Mouse (Mus musculus) liver, embryonic 16.5 days (tissue): Measurements from ENCODE around the gene Ntrk2. TPM values are rescaled to one million over a fixed set of nuclear protein-coding genes. Genes with fewer than 3 reads are reported as not detected.

Source experiments
- ATAC-seq: fragments of 200-750 bp; cut with Nextera tagmentation; 2 replicates; pipeline ENCODE4 v1.8.0; 2017; ENCODE audit warnings: low read depth, mild to moderate bottlenecking, moderate number of reproducible peaks, moderate library complexity
- H3K27ac ChIP-seq: fragments of 300-500 bp; sonication (generic); 2 replicates; pipeline ENCODE4 v1.5.1; 2014; ENCODE audit warnings: mild to moderate bottlenecking, low read length
- H3K27me3 ChIP-seq: fragments of 300-500 bp; sonication (generic); 2 replicates; pipeline ENCODE4 v1.6.1; 2014; ENCODE audit warnings: low read depth, low read length, mixed read lengths; ENCODE audit not compliant: control insufficient read depth, insufficient read depth
- H3K36me3 ChIP-seq: fragments of 300-500 bp; sonication (generic); 2 replicates; pipeline ENCODE4 v1.6.1; 2014; ENCODE audit warnings: mild to moderate bottlenecking; ENCODE audit not compliant: control insufficient read depth, insufficient read depth
- H3K4me1 ChIP-seq: fragments of 300-500 bp; sonication (generic); 2 replicates; pipeline ENCODE4 v1.6.1; 2014; ENCODE audit warnings: low read depth, low read length, mixed read lengths; ENCODE audit not compliant: control insufficient read depth
- H3K4me2 ChIP-seq: fragments of 300-500 bp; sonication (generic); 2 replicates; pipeline ENCODE4 v1.6.1; 2014; ENCODE audit warnings: low read depth, low read length, mixed read lengths
- H3K4me3 ChIP-seq: fragments of 300-500 bp; sonication (generic); 2 replicates; pipeline ENCODE4 v1.5.1; 2014; ENCODE audit warnings: low read depth, mild to moderate bottlenecking, low read length
- H3K9ac ChIP-seq: fragments of 300-500 bp; sonication (generic); 2 replicates; pipeline ENCODE4 v1.6.1; 2014; ENCODE audit warnings: low read depth, low read length
- H3K9me3 ChIP-seq: fragments of 300-500 bp; sonication (generic); replicated peaks from 2 replicates; pipeline ENCODE4 v1.6.1; 2016; ENCODE audit warnings: low read length; ENCODE audit not compliant: control insufficient read depth
- WGBS: fragments of 180-500 bp; shearing (Covaris S2); extraction: QIAGEN DNeasy Blood & Tissue Kit; methylation state at CpG from one replicate; pipeline ENCODE4 v1.1.7; 2014; ENCODE audit not compliant: insufficient replicate concordance; 5-methylcytosine and 5-hydroxymethylcytosine counted together
- polyA plus RNA-seq: library from polyadenylated mRNA; unstranded; fragments of >200 nt; fragmentation: Nextera tagmentation; extraction: Ambion mirVana; gene quantifications from 2 replicates; pipeline ENCODE4 v1.2.1, GENCODE M21; 2015

Gene Ntrk2
- polyA plus RNA-seq, 1 experiment from 2014 or later, result 0.14 TPM

- H3K4me2 ChIP-seq, result no peak overlapping the region
- H3K9me3 ChIP-seq, result no peaks in the 10 kb centered on the region
- H3K4me1 ChIP-seq, result no peaks in the 10 kb centered on the region
- H3K9ac ChIP-seq, result no peak overlapping the region
- 58% methylated on average over 7 of the region's 7 CpGs for WGBS
- no peak overlapping the region for H3K27ac ChIP-seq
- no peaks in the 10 kb centered on the region for H3K36me3 ChIP-seq
- no peaks in the 10 kb centered on the region for H3K27me3 ChIP-seq
- ATAC-seq, result no peak
- H3K4me3 ChIP-seq, result no peak overlapping the region
These were observed 340.2 kb downstream of the Ntrk2 start for GRCm38 (mm10) chr13:59146616-59147015.

- H3K4me3 ChIP-seq, result no peak overlapping the region
- WGBS, result 63% methylated on average over 4 of the region's 4 CpGs
- ATAC-seq, result no peak
These were observed 341.6 kb downstream of the Ntrk2 start for GRCm38 (mm10) chr13:59147976-59148375.

GRCm38 (mm10) chr13:59148793-59149192 lies 342.4 kb downstream of the Ntrk2 start:
- no peaks in the 10 kb centered on the region for H3K36me3 ChIP-seq
- H3K27ac ChIP-seq, result no peak overlapping the region
- no peaks in the 10 kb centered on the region for H3K9me3 ChIP-seq
- no peak overlapping the region for H3K4me2 ChIP-seq
- no peaks in the 10 kb centered on the region for H3K27me3 ChIP-seq
- H3K4me1 ChIP-seq, result no peaks in the 10 kb centered on the region
- ATAC-seq, result no peak
- H3K9ac ChIP-seq, result no peak overlapping the region
- 64% methylated on average over 10 of the region's 10 CpGs for whole genome bisulfite sequencing
- no peak overlapping the region for H3K4me3 ChIP-seq

More at GRCm38 (mm10) chr13:59147976-59148375, 341.6 kb downstream of the Ntrk2 start:
- no peaks in the 10 kb centered on the region for H3K36me3 ChIP-seq
- no peaks in the 10 kb centered on the region for H3K4me1 ChIP-seq
- no peak overlapping the region for H3K27ac ChIP-seq
- H3K9me3 ChIP-seq, result no peaks in the 10 kb centered on the region
- H3K4me2 ChIP-seq, result no peak overlapping the region
- no peak overlapping the region for H3K9ac ChIP-seq
- H3K27me3 ChIP-seq, result no peaks in the 10 kb centered on the region

GRCm38 (mm10) chr13:59164015-59164414 lies 357.6 kb downstream of the Ntrk2 start:
- no peak overlapping the region for H3K4me3 ChIP-seq
- H3K4me1 ChIP-seq, result no peaks in the 10 kb centered on the region
- 35% methylated on average over 8 of the region's 8 CpGs for WGBS
- no peak overlapping the region for H3K27ac ChIP-seq
- H3K9me3 ChIP-seq, result no peaks in the 10 kb centered on the region
- H3K9ac ChIP-seq, result no peak overlapping the region
- no peak overlapping the region for H3K4me2 ChIP-seq
- no peaks in the 10 kb centered on the region for H3K36me3 ChIP-seq
- H3K27me3 ChIP-seq, result no peaks in the 10 kb centered on the region
- no peak for ATAC-seq

GRCm38 (mm10) chr13:59173840-59174239 lies 367.5 kb downstream of the Ntrk2 start:
- no peak overlapping the region for H3K4me2 ChIP-seq
- no peaks in the 10 kb centered on the region for H3K9me3 ChIP-seq
- WGBS, result 58% methylated on average over 8 of the region's 8 CpGs
- H3K27ac ChIP-seq, result no peak overlapping the region
- H3K4me1 ChIP-seq, result no peaks in the 10 kb centered on the region
- no peak overlapping the region for H3K9ac ChIP-seq
- no peak overlapping the region for H3K4me3 ChIP-seq
- no peaks in the 10 kb centered on the region for H3K36me3 ChIP-seq
- ATAC-seq, result no peak
- H3K27me3 ChIP-seq, result no peaks in the 10 kb centered on the region

DNA sequence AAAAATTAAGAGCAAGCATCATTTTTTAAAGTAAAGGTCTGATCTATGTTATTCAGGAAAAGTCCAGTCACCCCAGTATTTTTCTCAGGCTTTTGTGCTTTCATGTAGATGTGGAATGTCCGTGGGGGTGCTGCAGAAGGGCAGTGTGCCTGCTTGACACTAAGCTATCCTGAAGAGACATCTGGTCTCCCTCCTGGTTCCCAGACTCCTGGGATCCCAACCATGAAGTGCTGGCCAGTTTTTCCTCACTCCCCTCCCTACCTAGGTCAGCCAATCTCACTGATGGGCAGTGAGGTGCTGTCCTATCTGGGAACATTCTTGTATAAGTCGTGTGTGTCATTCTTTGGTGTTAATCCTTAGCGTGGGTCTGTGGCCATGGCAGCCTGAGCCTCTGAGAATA lies 369.7 kb downstream of the Ntrk2 start:
- Histone ChIP-seq H3K27ac (no peak overlapping the region), H3K9me3 (no peaks in the 10 kb centered on the region), H3K9ac (no peak overlapping the region), H3K4me1 (no peaks in the 10 kb centered on the region), H3K27me3 (no peaks in the 10 kb centered on the region), H3K4me3 (no peak overlapping the region), H3K36me3 (no peaks in the 10 kb centered on the region), H3K4me2 (no peak overlapping the region)
- 53% methylated on average over 3 of the region's 3 CpGs for WGBS
- no peak for ATAC-seq

DNA sequence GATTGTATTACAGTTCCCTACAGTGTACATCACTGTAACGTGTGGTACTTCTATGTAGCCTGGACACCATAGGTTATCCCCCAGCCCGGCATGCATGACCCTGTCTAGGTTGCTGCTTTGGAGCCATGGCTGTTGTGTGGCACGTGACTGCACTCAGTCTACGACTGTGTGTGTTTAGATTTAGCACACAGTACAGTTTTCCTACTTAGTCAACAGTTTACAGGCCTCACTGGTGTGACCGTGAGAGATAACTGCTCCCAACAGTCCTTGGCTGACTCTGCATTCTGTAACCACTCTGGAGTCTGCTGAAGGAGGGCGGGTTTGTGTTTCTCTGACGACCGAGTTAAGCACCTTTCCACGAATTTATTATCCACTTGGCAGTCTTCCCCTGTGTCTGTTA lies 370.1 kb downstream of the Ntrk2 start:
- WGBS, result 52% methylated on average over 9 of the region's 9 CpGs
- Histone ChIP-seq H3K4me2 (no peak overlapping the region), H3K4me3 (no peak overlapping the region), H3K36me3 (no peaks in the 10 kb centered on the region), H3K27ac (no peak overlapping the region), H3K27me3 (no peaks in the 10 kb centered on the region), H3K9ac (no peak overlapping the region), H3K9me3 (no peaks in the 10 kb centered on the region), H3K4me1 (no peaks in the 10 kb centered on the region)
- ATAC-seq, result no peak

GRCm38 (mm10) chr13:59177003-59177402 lies 370.6 kb downstream of the Ntrk2 start:
- Histone ChIP-seq H3K9me3 (no peaks in the 10 kb centered on the region), H3K27me3 (no peaks in the 10 kb centered on the region), H3K4me2 (no peak overlapping the region), H3K4me3 (no peak overlapping the region), H3K4me1 (no peaks in the 10 kb centered on the region), H3K36me3 (no peaks in the 10 kb centered on the region), H3K27ac (no peak overlapping the region), H3K9ac (no peak overlapping the region)
- whole genome bisulfite sequencing, result 57% methylated on average over 9 of the region's 9 CpGs
- no peak for ATAC-seq

GRCm38 (mm10) chr13:59179986-59180385 lies 373.6 kb downstream of the Ntrk2 start:
- WGBS, result 62% methylated on average over 4 of the region's 4 CpGs
- H3K4me3 ChIP-seq, result no peak overlapping the region
- no peak overlapping the region for H3K4me2 ChIP-seq
- no peak overlapping the region for H3K9ac ChIP-seq
- no peaks in the 10 kb centered on the region for H3K27me3 ChIP-seq
- no peaks in the 10 kb centered on the region for H3K4me1 ChIP-seq
- no peak for ATAC-seq
- H3K27ac ChIP-seq, result no peak overlapping the region
- no peaks in the 10 kb centered on the region for H3K36me3 ChIP-seq
- H3K9me3 ChIP-seq, result no peaks in the 10 kb centered on the region
